Mouse (Mus musculus) embryonic facial prominence, embryonic 15.5 days (tissue): Measurements from ENCODE around the gene 1110004F10Rik. TPM values are rescaled to one million over a fixed set of nuclear protein-coding genes. Genes with fewer than 3 reads are reported as not detected.

Experiments
- ATAC-seq: fragments of 200-750 bp; cut with Nextera tagmentation; 2 replicates; pipeline ENCODE4 v1.8.0; 2017; ENCODE audit warnings: low read depth, moderate TSS enrichment; ENCODE audit not compliant: insufficient number of reproducible peaks, low FRiP score, low TSS enrichment
- H3K27ac ChIP-seq: fragments of 300-500 bp; sonication (generic); replicated peaks from 2 replicates; pipeline ENCODE4 v1.5.1; 2015; ENCODE audit warnings: mild to moderate bottlenecking, inconsistent platforms
- H3K27me3 ChIP-seq: fragments of 300-500 bp; sonication (generic); 2 replicates; pipeline ENCODE4 v1.6.1; 2015; ENCODE audit warnings: inconsistent platforms
- H3K36me3 ChIP-seq: fragments of 300-500 bp; sonication (generic); 2 replicates; pipeline ENCODE4 v1.6.1; 2015; ENCODE audit warnings: mild to moderate bottlenecking, inconsistent platforms
- H3K4me1 ChIP-seq: fragments of 300-500 bp; sonication (generic); 2 replicates; pipeline ENCODE4 v1.6.1; 2015; ENCODE audit warnings: inconsistent platforms
- H3K4me2 ChIP-seq: fragments of 300-500 bp; sonication (generic); replicated peaks from 2 replicates; pipeline ENCODE4 v1.6.1; 2015; ENCODE audit warnings: mild to moderate bottlenecking, inconsistent platforms
- H3K4me3 ChIP-seq: fragments of 300-500 bp; sonication (generic); replicated peaks from 2 replicates; pipeline ENCODE4 v1.5.1; 2015; ENCODE audit warnings: mild to moderate bottlenecking, inconsistent platforms
- H3K9ac ChIP-seq: fragments of 300-500 bp; sonication (generic); 2 replicates; pipeline ENCODE4 v1.6.1; 2015; ENCODE audit warnings: inconsistent platforms
- H3K9me3 ChIP-seq: fragments of 300-500 bp; sonication (generic); replicated peaks from 2 replicates; pipeline ENCODE4 v1.6.1; 2016; ENCODE audit warnings: inconsistent platforms
- WGBS: fragments of 180-500 bp; shearing (Covaris S2); methylation state at CpG from one replicate; pipeline ENCODE4 v1.1.7; 2015; 5-methylcytosine and 5-hydroxymethylcytosine counted together
- polyA plus RNA-seq: library from polyadenylated mRNA; unstranded; fragments of >200 nt; fragmentation: Nextera tagmentation; extraction: Ambion mirVana; gene quantifications from 2 replicates; pipeline ENCODE4 v1.2.1, GENCODE M21; 2015

Gene 1110004F10Rik
- polyA plus RNA-seq, 1 experiment from 2014 or later = 252 TPM

GRCm38 (mm10) chr7:116147114-116147513, 107.9 kb downstream of the 1110004F10Rik start:
- no peak overlapping the region for H3K9ac ChIP-seq
- WGBS = 82% methylated on average over 2 of the region's 2 CpGs
- no peak overlapping the region for H3K27ac ChIP-seq
- no peak overlapping the region for H3K4me3 ChIP-seq
- no peaks in the 10 kb centered on the region for H3K9me3 ChIP-seq
- no peak for ATAC-seq
- H3K4me1 ChIP-seq = no peaks in the 10 kb centered on the region
- no peaks in the 10 kb centered on the region for H3K27me3 ChIP-seq
- H3K36me3 ChIP-seq = no peaks in the 10 kb centered on the region
- no peak overlapping the region for H3K4me2 ChIP-seq

- H3K9me3 ChIP-seq = no peaks in the 10 kb centered on the region
- ATAC-seq = no peak
- no peak overlapping the region for H3K4me2 ChIP-seq
- H3K27me3 ChIP-seq = no peaks in the 10 kb centered on the region
- H3K9ac ChIP-seq = no peak overlapping the region
- H3K4me3 ChIP-seq = no peak overlapping the region
- WGBS = 58% methylated on average over 4 of the region's 4 CpGs
- no peaks in the 10 kb centered on the region for H3K36me3 ChIP-seq
- no peaks in the 10 kb centered on the region for H3K4me1 ChIP-seq
- no peak overlapping the region for H3K27ac ChIP-seq
Measured at GRCm38 (mm10) chr7:116149568-116149967, 110.4 kb downstream of the 1110004F10Rik start.

GRCm38 (mm10) chr7:116153781-116154368, 114.7 kb downstream of the 1110004F10Rik start:
- H3K27me3 ChIP-seq = no peaks in the 10 kb centered on the region
- no peak overlapping the region for H3K4me3 ChIP-seq
- no peak overlapping the region for H3K27ac ChIP-seq
- 51% methylated on average over 2 of the region's 2 CpGs for WGBS
- no peaks in the 10 kb centered on the region for H3K36me3 ChIP-seq
- ATAC-seq = no peak
- H3K4me2 ChIP-seq = no peak overlapping the region
- H3K9me3 ChIP-seq = no peaks in the 10 kb centered on the region
- no peak overlapping the region for H3K9ac ChIP-seq
- no peaks in the 10 kb centered on the region for H3K4me1 ChIP-seq

Other genes starting within 250 kb of the 1110004F10Rik start
- gene Sox6, start 601 bp upstream of the 1110004F10Rik start, polyA plus RNA-seq = 48.4 and 60.2 TPM in 2 replicates
- 0.71 and 1.7 TPM in 2 replicates for gene Gm4353, start 45.2 kb downstream of the 1110004F10Rik start, polyA plus RNA-seq